8 mouse cellular contexts compared by ENCODE assay signal in the genomic region with DNA sequence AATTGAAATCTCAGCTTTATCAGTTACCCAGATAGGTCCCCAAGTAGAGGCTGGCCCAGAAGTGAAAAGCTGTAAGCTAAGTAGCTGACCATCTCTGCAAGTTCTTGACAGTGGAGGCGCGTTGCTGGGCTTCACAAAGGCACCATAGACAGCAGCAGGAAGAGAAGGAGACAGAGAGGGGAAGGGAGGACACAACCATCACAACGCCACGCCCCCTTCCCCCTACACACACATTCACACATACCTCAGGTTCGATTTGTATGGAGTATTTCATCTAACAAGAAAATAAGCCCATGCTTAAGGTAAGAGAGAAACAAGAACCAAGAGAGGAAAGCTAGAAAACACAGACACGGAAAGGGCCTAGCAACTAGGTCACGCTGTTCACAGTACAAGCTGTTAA. TPM values are rescaled to one million over a fixed set of nuclear protein-coding genes. Genes with fewer than 3 reads are reported as not detected.
A peak's percentile ranks its signal among the peaks of the same experiment; 100 is the strongest.
DNase-seq lines count a peak whose midpoint lies in the region; ATAC-seq and TF ChIP-seq lines count a peak whose summit lies in the region.

No protein-coding gene starts in this region.

- peaks cover 7% of the 10 kb centered on the region; the same call in 1 of the 2 replicates for H3K4me1 ChIP-seq in heart, embryonic 16.5 days (ENCODE audit: control insufficient read depth, insufficient read depth, low read length)
- H3K4me1 ChIP-seq in hindbrain, postnatal 0 days (ENCODE audit: insufficient read depth, low read length): no peaks in the 10 kb centered on the region
- peaks cover 15% of the 10 kb centered on the region for H3K4me1 ChIP-seq in neural tube, embryonic 15.5 days

- no peak for TF ChIP-seq CTCF in hindbrain, postnatal 0 days (IDR thresholded peaks at IDR 0.05; ENCODE audit: low read depth)

- H3K4me3 ChIP-seq in heart, embryonic 16.5 days (ENCODE audit: low read length): no peak overlapping the region; the same call in 1 of the 2 replicates
- no peak overlapping the region for H3K4me3 ChIP-seq in hindbrain, postnatal 0 days (ENCODE audit: low read length)
- H3K4me3 ChIP-seq in neural tube, embryonic 15.5 days (replicated peaks): 0 out of 2 replicates have a peak overlapping the region, but pooled peaks have one; percentile 71

- H3K36me3 ChIP-seq in heart, embryonic 16.5 days (ENCODE audit: control insufficient read depth, insufficient read depth): no peaks in the 10 kb centered on the region
- no peaks in the 10 kb centered on the region for H3K36me3 ChIP-seq in hindbrain, postnatal 0 days (ENCODE audit: insufficient read depth, low read length)
- H3K36me3 ChIP-seq in neural tube, embryonic 15.5 days: no peaks in the 10 kb centered on the region

- 32% methylated on average over 7 of the region's 7 CpGs for WGBS in heart, embryonic 16.5 days
- 28% methylated on average over 7 of the region's 7 CpGs for WGBS in hindbrain, postnatal 0 days
- WGBS in neural tube, embryonic 15.5 days: 31% methylated on average over 7 of the region's 7 CpGs

- no peak overlapping the region for H3K9ac ChIP-seq in heart, embryonic 16.5 days (ENCODE audit: low read length)
- H3K9ac ChIP-seq in hindbrain, postnatal 0 days (replicated peaks; ENCODE audit: low read length): no peak overlapping the region
- no peak overlapping the region for H3K9ac ChIP-seq in neural tube, embryonic 15.5 days (replicated peaks)

- intact Hi-C loops in heart, postnatal 36 days (cut with DNase I): no loop called here

- no peak for DNase-seq in heart, postnatal 36 days
- peak; percentile 18 for DNase-seq in ES-CJ7 (ENCODE audit: low read depth, low spot score)
- DNase-seq in hindbrain, postnatal 0 days (ENCODE audit: low spot score): no peak
- no peak for DNase-seq in left cerebral cortex, adult 18-20 months (ENCODE audit: low spot score in 2 of 2)
- no peak for DNase-seq in lung, postnatal 4 days
- DNase-seq in ovary, postnatal 14 days (ENCODE audit: low spot score): no peak

- H3K4me2 ChIP-seq in heart, embryonic 16.5 days (ENCODE audit: low read depth, low read length): peak overlapping the region; percentile 91
- H3K4me2 ChIP-seq in hindbrain, postnatal 0 days (ENCODE audit: low read depth, low read length): peak overlapping the region; percentile 100; the same call in 1 of the 2 replicates
- peak overlapping the region; percentile 99 for H3K4me2 ChIP-seq in neural tube, embryonic 15.5 days

- no peaks in the 10 kb centered on the region for H3K9me3 ChIP-seq in heart, embryonic 16.5 days (replicated peaks; ENCODE audit: control insufficient read depth, low read length)
- H3K9me3 ChIP-seq in hindbrain, postnatal 0 days (ENCODE audit: low read length): no peaks in the 10 kb centered on the region
- H3K9me3 ChIP-seq in neural tube, embryonic 15.5 days (replicated peaks): no peaks in the 10 kb centered on the region

- H3K27ac ChIP-seq in heart, embryonic 16.5 days (ENCODE audit: low read length): no peak overlapping the region
- H3K27ac ChIP-seq in hindbrain, postnatal 0 days: no peak overlapping the region
- no peak overlapping the region for H3K27ac ChIP-seq in neural tube, embryonic 15.5 days (replicated peaks)

- 0 out of 2 replicates have a peak, but pooled peaks cover 2% of the 10 kb centered on the region for H3K27me3 ChIP-seq in heart, embryonic 16.5 days (ENCODE audit: control insufficient read depth, insufficient read depth, low read length)
- H3K27me3 ChIP-seq in hindbrain, postnatal 0 days (ENCODE audit: insufficient read depth, low read length): no peaks in the 10 kb centered on the region
- peaks cover 41% of the 10 kb centered on the region for H3K27me3 ChIP-seq in neural tube, embryonic 15.5 days (replicated peaks)

- ATAC-seq in heart, embryonic 16.5 days (replicated peaks; ENCODE audit: extremely low read depth, insufficient read depth, low FRiP score): no peak
- ATAC-seq in hindbrain, postnatal 0 days: no peak
- ATAC-seq in neural tube, embryonic 15.5 days (ENCODE audit: low FRiP score): no peak

RNA-seq across cellular contexts. Expression of gene Phactr2, which starts 0.9 kb away (rescaled TPM):
- polyA plus RNA-seq in heart, embryonic 16.5 days (2015; fragmentation: Nextera tagmentation; extraction: Ambion mirVana): 55.5 and 57.1 TPM in 2 replicates
- total RNA-seq in heart, postnatal 36 days (2021): 10 to 100 TPM; 45.6 to 45.8 TPM
- total RNA-seq in hindbrain, postnatal 0 days (2014; rRNA removed): 6.4 and 11.8 TPM in 2 replicates
- 8.8 and 10.2 TPM in 2 replicates for polyA plus RNA-seq in hindbrain, postnatal 0 days (2015; fragmentation: Nextera tagmentation; extraction: Ambion mirVana)
- 8.1 and 12.1 TPM in 2 replicates for polyA plus RNA-seq in neural tube, embryonic 15.5 days (2015; fragmentation: Nextera tagmentation; extraction: Ambion mirVana)
- 10 to 100 TPM; 24.8 to 28.4 TPM for total RNA-seq in left cerebral cortex, adult 18-20 months (2021)

RNA-seq across cellular contexts. Expression of gene Fuca2, which starts 24.2 kb away (rescaled TPM):
- 91.7 and 94.5 TPM in 2 replicates for polyA plus RNA-seq in heart, embryonic 16.5 days (2015; fragmentation: Nextera tagmentation; extraction: Ambion mirVana)
- 100 to 1,000 TPM; 243 to 271 TPM for total RNA-seq in heart, postnatal 36 days (2021)
- 11.6 and 15.0 TPM in 2 replicates for total RNA-seq in hindbrain, postnatal 0 days (2014; rRNA removed)
- polyA plus RNA-seq in hindbrain, postnatal 0 days (2015; fragmentation: Nextera tagmentation; extraction: Ambion mirVana): 59.8 and 62.3 TPM in 2 replicates
- polyA plus RNA-seq in neural tube, embryonic 15.5 days (2015; fragmentation: Nextera tagmentation; extraction: Ambion mirVana): 49.3 and 55.8 TPM in 2 replicates
- total RNA-seq in left cerebral cortex, adult 18-20 months (2021): 10 to 100 TPM; 41.8 to 46.0 TPM

Comparison
In these comparisons a context has a peak if more than half of its experiments do, and no peak if none do; other contexts are left out.
1. RNA of gene Fuca2, which starts 24.2 kb away (total RNA-seq): 243 to 271 TPM in heart, postnatal 36 days; 41.8 to 46.0 TPM in left cerebral cortex, adult 18-20 months and 11.6 to 15.0 TPM in hindbrain, postnatal 0 days; every median in the first group is over 4 times any median in the second.
2. Peak in every context shown above with its lines, with median percentiles within 50 percentile points of each other: H3K4me2 ChIP-seq.